Mouse (Mus musculus): ENCODE measurements around the gene Sulf2. TPM values are rescaled to one million over a fixed set of nuclear protein-coding genes. Genes with fewer than 3 reads are reported as not detected.

Sulf2 gene
- polyA plus RNA-seq, 1 experiment from 2014 or later, result 25.3 TPM

GRCm38 (mm10) chr2:166170173-166170572 lies 14.7 kb upstream of the Sulf2 start:
- 50% methylated on average over 7 of the region's 7 CpGs for WGBS
- no peak overlapping the region for H3K27ac ChIP-seq
- no peak overlapping the region for H3K9ac ChIP-seq
- peaks cover 17% of the 10 kb centered on the region for H3K4me1 ChIP-seq
- no peak for ATAC-seq
- H3K4me3 ChIP-seq, result no peak overlapping the region
- H3K4me2 ChIP-seq, result no peak overlapping the region
- H3K9me3 ChIP-seq (replicated peaks), result no peaks in the 10 kb centered on the region
- peaks cover 58% of the 10 kb centered on the region for H3K27me3 ChIP-seq
- no peaks in the 10 kb centered on the region for H3K36me3 ChIP-seq (ENCODE audit: poor library complexity, severe bottlenecking)

- Histone ChIP-seq H3K4me1 (peaks cover 18% of the 10 kb centered on the region), H3K4me3 (no peak overlapping the region), H3K4me2 (no peak overlapping the region), H3K36me3 (ENCODE audit: poor library complexity, severe bottlenecking) (no peaks in the 10 kb centered on the region), H3K9me3 (replicated peaks) (no peaks in the 10 kb centered on the region), H3K9ac (no peak overlapping the region), H3K27ac (no peak overlapping the region; the same call in 1 of the 2 replicates), H3K27me3 (peaks cover 49% of the 10 kb centered on the region)
- WGBS, result 13% methylated on average over 7 of the region's 7 CpGs
- ATAC-seq, result peak; percentile 36; the same call in 1 of the 2 replicates
Measured at GRCm38 (mm10) chr2:166168868-166169267, 13.4 kb upstream of the Sulf2 start.

- 92% methylated on average over 2 of the region's 2 CpGs for WGBS
- no peak for ATAC-seq
- Histone ChIP-seq H3K36me3 (ENCODE audit: poor library complexity, severe bottlenecking) (no peaks in the 10 kb centered on the region), H3K9ac (no peak overlapping the region), H3K4me2 (no peak overlapping the region), H3K27ac (no peak overlapping the region), H3K9me3 (replicated peaks) (no peaks in the 10 kb centered on the region), H3K4me1 (peaks cover 21% of the 10 kb centered on the region), H3K27me3 (peaks cover 43% of the 10 kb centered on the region), H3K4me3 (no peak overlapping the region)
Measured at GRCm38 (mm10) chr2:166167387-166167786, 11.9 kb upstream of the Sulf2 start.

GRCm38 (mm10) chr2:166165396-166165795 lies 9.9 kb upstream of the Sulf2 start:
- H3K4me2 ChIP-seq, result no peak overlapping the region

GRCm38 (mm10) chr2:166164601-166165000 lies 9.1 kb upstream of the Sulf2 start:
- no peak for ATAC-seq
- H3K9ac ChIP-seq, result no peak overlapping the region
- H3K36me3 ChIP-seq (ENCODE audit: poor library complexity, severe bottlenecking), result no peaks in the 10 kb centered on the region
- WGBS, result 88% methylated on average over 1 of the region's 1 CpGs
- H3K4me3 ChIP-seq, result no peak overlapping the region
- H3K4me1 ChIP-seq, result peaks cover 21% of the 10 kb centered on the region
- H3K27ac ChIP-seq, result no peak overlapping the region
- H3K27me3 ChIP-seq, result peaks cover 35% of the 10 kb centered on the region
- no peaks in the 10 kb centered on the region for H3K9me3 ChIP-seq (replicated peaks)
- H3K4me2 ChIP-seq, result no peak overlapping the region

More at GRCm38 (mm10) chr2:166165396-166165795, 9.9 kb upstream of the Sulf2 start:
- Histone ChIP-seq H3K27ac (no peak overlapping the region), H3K4me1 (peaks cover 21% of the 10 kb centered on the region), H3K9ac (no peak overlapping the region), H3K27me3 (peaks cover 38% of the 10 kb centered on the region), H3K9me3 (replicated peaks) (no peaks in the 10 kb centered on the region), H3K4me3 (no peak overlapping the region), H3K36me3 (ENCODE audit: poor library complexity, severe bottlenecking) (no peaks in the 10 kb centered on the region)
- 50% methylated on average over 7 of the region's 7 CpGs for WGBS
- no peak for ATAC-seq

GRCm38 (mm10) chr2:166163917-166164316 lies 8.5 kb upstream of the Sulf2 start:
- WGBS, result 69% methylated on average over 6 of the region's 6 CpGs
- Histone ChIP-seq H3K9me3 (replicated peaks) (no peaks in the 10 kb centered on the region), H3K4me3 (no peak overlapping the region), H3K4me2 (no peak overlapping the region), H3K9ac (no peak overlapping the region), H3K27me3 (peaks cover 29% of the 10 kb centered on the region), H3K27ac (no peak overlapping the region), H3K36me3 (ENCODE audit: poor library complexity, severe bottlenecking) (no peaks in the 10 kb centered on the region), H3K4me1 (peaks cover 17% of the 10 kb centered on the region)
- ATAC-seq, result no peak

- WGBS, result 74% methylated on average over 5 of the region's 5 CpGs
- no peak overlapping the region for H3K27ac ChIP-seq
- no peak for ATAC-seq
- H3K9ac ChIP-seq, result no peak overlapping the region
- no peak overlapping the region for H3K4me2 ChIP-seq
- no peak overlapping the region for H3K4me3 ChIP-seq
- H3K27me3 ChIP-seq, result peaks cover 28% of the 10 kb centered on the region
- H3K36me3 ChIP-seq (ENCODE audit: poor library complexity, severe bottlenecking), result no peaks in the 10 kb centered on the region
- H3K4me1 ChIP-seq, result peaks cover 16% of the 10 kb centered on the region
- no peaks in the 10 kb centered on the region for H3K9me3 ChIP-seq (replicated peaks)
Measured at GRCm38 (mm10) chr2:166163252-166163651, 7.8 kb upstream of the Sulf2 start.

- H3K27ac ChIP-seq, result no peak overlapping the region
- 80% methylated on average over 5 of the region's 5 CpGs for WGBS
- no peaks in the 10 kb centered on the region for H3K9me3 ChIP-seq (replicated peaks)
- H3K4me2 ChIP-seq, result no peak overlapping the region
- no peak overlapping the region for H3K4me3 ChIP-seq
- no peak overlapping the region for H3K9ac ChIP-seq
- H3K36me3 ChIP-seq (ENCODE audit: poor library complexity, severe bottlenecking), result no peaks in the 10 kb centered on the region
- H3K27me3 ChIP-seq, result peaks cover 33% of the 10 kb centered on the region
- peaks cover 18% of the 10 kb centered on the region for H3K4me1 ChIP-seq
- ATAC-seq, result no peak
Measured at GRCm38 (mm10) chr2:166162160-166162559, 6.7 kb upstream of the Sulf2 start.

- no peak for ATAC-seq
- Histone ChIP-seq H3K4me3 (no peak overlapping the region), H3K4me2 (no peak overlapping the region), H3K9me3 (replicated peaks) (no peaks in the 10 kb centered on the region), H3K4me1 (peaks cover 33% of the 10 kb centered on the region), H3K9ac (no peak overlapping the region), H3K27me3 (peaks cover 41% of the 10 kb centered on the region), H3K36me3 (ENCODE audit: poor library complexity, severe bottlenecking) (no peaks in the 10 kb centered on the region), H3K27ac (no peak overlapping the region)
- WGBS, result 87% methylated on average over 7 of the region's 7 CpGs
Measured at GRCm38 (mm10) chr2:166159276-166159675, 3.8 kb upstream of the Sulf2 start.

GRCm38 (mm10) chr2:166157767-166158561 lies 2.5 kb upstream of the Sulf2 start:
- Histone ChIP-seq H3K4me2 (no peak overlapping the region), H3K4me3 (no peak overlapping the region), H3K36me3 (ENCODE audit: poor library complexity, severe bottlenecking) (no peaks in the 10 kb centered on the region), H3K27me3 (peaks cover 44% of the 10 kb centered on the region), H3K9ac (no peak overlapping the region), H3K4me1 (peaks cover 46% of the 10 kb centered on the region), H3K9me3 (replicated peaks) (no peaks in the 10 kb centered on the region), H3K27ac (no peak overlapping the region)
- 77% methylated on average over 12 of the region's 12 CpGs for WGBS
- no peak for ATAC-seq

GRCm38 (mm10) chr2:166157144-166157543 lies 1.7 kb upstream of the Sulf2 start:
- H3K27me3 ChIP-seq, result peaks cover 41% of the 10 kb centered on the region
- ATAC-seq, result no peak

GRCm38 (mm10) chr2:166156122-166156521 lies 659 bp upstream of the Sulf2 start:
- Histone ChIP-seq H3K27ac (no peak overlapping the region), H3K9ac (no peak overlapping the region), H3K36me3 (ENCODE audit: poor library complexity, severe bottlenecking) (no peaks in the 10 kb centered on the region), H3K4me1 (peaks cover 62% of the 10 kb centered on the region), H3K9me3 (replicated peaks) (no peaks in the 10 kb centered on the region), H3K4me2 (peak overlapping the region; percentile 98), H3K4me3 (no peak overlapping the region), H3K27me3 (peaks cover 36% of the 10 kb centered on the region)
- ATAC-seq, result no peak
- 17% methylated on average over 12 of the region's 12 CpGs for WGBS

More at GRCm38 (mm10) chr2:166157144-166157543, 1.7 kb upstream of the Sulf2 start:
- no peak overlapping the region for H3K9ac ChIP-seq
- H3K36me3 ChIP-seq (ENCODE audit: poor library complexity, severe bottlenecking), result no peaks in the 10 kb centered on the region
- no peak overlapping the region for H3K4me3 ChIP-seq
- no peak overlapping the region for H3K27ac ChIP-seq
- H3K9me3 ChIP-seq (replicated peaks), result no peaks in the 10 kb centered on the region
- 93% methylated on average over 2 of the region's 2 CpGs for WGBS
- no peak overlapping the region for H3K4me2 ChIP-seq
- H3K4me1 ChIP-seq, result peaks cover 52% of the 10 kb centered on the region

All from forebrain, embryonic 13.5 days (tissue).